Mouse (Mus musculus): ENCODE results near the gene Tut1. TPM values are rescaled to one million over a fixed set of nuclear protein-coding genes. Genes with fewer than 3 reads are reported as not detected.

Tut1 gene
- total RNA-seq, 1 experiment from 2014 or later, result 23.2 TPM

DNA sequence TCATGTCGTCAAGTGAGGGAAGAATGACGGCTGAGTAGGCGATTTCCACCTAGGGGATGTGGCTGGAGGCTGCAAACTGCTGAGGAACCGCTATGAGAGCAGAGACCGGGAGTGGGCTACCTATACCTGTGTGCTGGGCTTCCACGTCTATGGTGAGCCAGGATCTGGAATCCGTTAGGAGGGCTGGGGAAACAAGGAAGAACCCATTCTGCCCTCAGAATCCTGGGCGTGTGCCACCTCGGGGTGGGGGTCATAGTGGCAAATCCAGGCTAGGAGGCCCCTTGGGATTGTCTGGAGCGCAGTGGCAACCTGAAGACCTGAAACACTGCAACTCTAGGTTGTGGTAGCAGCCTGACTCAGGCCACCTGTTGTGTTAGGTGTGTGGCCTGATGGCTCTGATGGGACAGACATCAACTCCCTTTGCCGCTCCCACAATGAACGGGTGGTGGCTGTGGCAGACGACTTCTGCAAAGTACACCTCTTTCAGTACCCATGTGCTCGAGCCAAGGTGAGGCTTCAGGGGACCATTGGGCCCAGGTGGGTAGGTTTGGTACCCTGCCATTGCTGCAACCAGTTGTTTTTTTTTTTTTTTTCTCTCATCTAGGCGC, 13.0 kb upstream of the Tut1 start:
- no peak for ATAC-seq (replicated peaks in 1 of 2; ENCODE audit: insufficient read depth in 1 of 2, low FRiP score in 2 of 2, low TSS enrichment in 1 of 2, low read depth in 1 of 2, poor library complexity in 2 of 2, severe bottlenecking in 2 of 2)

GRCm38 (mm10) chr19:8941136-8941514, 12.5 kb upstream of the Tut1 start:
- ATAC-seq (replicated peaks in 1 of 2; ENCODE audit: insufficient read depth in 1 of 2, low FRiP score in 2 of 2, low TSS enrichment in 1 of 2, low read depth in 1 of 2, poor library complexity in 2 of 2, severe bottlenecking in 2 of 2), result no peak

- ATAC-seq (replicated peaks in 1 of 2; ENCODE audit: insufficient read depth in 1 of 2, low FRiP score in 2 of 2, low TSS enrichment in 1 of 2, low read depth in 1 of 2, poor library complexity in 2 of 2, severe bottlenecking in 2 of 2), result peak; percentile 84 to 87
Measured at GRCm38 (mm10) chr19:8941515-8942217, 12.0 kb upstream of the Tut1 start, which contains the start of gene Mta2. TSS of gene Mta2 (plus strand) at chr19:8941875.

DNA sequence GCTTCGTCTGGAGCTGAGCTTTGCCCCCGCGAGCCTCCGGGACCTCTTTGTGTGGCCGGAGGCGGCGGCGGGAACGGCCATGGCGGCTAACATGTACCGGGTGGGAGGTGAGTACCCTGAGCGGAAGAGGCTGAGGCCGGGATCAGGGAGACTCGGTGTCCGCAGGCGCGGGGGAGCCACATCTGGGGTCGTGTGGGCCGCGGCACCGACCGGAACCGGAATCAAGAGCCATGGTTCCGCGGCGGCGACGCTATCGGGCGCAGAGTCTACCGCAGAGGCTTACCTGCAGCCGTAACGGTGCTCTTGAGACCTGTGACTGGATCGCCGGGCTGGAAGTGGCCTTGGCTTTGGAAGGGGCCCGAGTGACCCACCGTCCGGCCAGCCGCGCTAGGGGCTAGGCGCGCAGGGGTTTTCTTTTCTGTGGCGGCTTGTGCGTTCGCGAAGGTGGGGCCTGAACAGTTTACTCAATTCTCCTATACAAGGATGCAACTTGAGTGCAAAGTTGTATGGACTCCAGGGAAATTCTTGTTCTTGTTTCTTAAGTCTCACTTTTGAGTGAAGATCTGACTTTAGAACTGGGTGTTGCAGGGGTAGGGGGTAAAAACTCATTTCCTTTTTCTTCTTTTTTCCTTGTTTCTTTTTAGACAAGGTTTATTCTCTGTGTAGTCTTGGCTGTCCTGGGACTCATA, 11.2 kb upstream of the Tut1 start:
- ATAC-seq (replicated peaks in 1 of 2; ENCODE audit: insufficient read depth in 1 of 2, low FRiP score in 2 of 2, low TSS enrichment in 1 of 2, low read depth in 1 of 2, poor library complexity in 2 of 2, severe bottlenecking in 2 of 2), result peak in 1 of 2 experiments; percentile 41; a peak in 2 of 4 replicates

GRCm38 (mm10) chr19:8943047-8943446, 10.6 kb upstream of the Tut1 start:
- ATAC-seq (replicated peaks in 1 of 2; ENCODE audit: insufficient read depth in 1 of 2, low FRiP score in 2 of 2, low TSS enrichment in 1 of 2, low read depth in 1 of 2, poor library complexity in 2 of 2, severe bottlenecking in 2 of 2), result no peak

GRCm38 (mm10) chr19:8944062-8944461, 9.6 kb upstream of the Tut1 start:
- ATAC-seq (replicated peaks in 1 of 2; ENCODE audit: insufficient read depth in 1 of 2, low FRiP score in 2 of 2, low TSS enrichment in 1 of 2, low read depth in 1 of 2, poor library complexity in 2 of 2, severe bottlenecking in 2 of 2), result no peak

GRCm38 (mm10) chr19:8944750-8945149, 8.9 kb upstream of the Tut1 start:
- no peak for ATAC-seq (replicated peaks in 1 of 2; ENCODE audit: insufficient read depth in 1 of 2, low FRiP score in 2 of 2, low TSS enrichment in 1 of 2, low read depth in 1 of 2, poor library complexity in 2 of 2, severe bottlenecking in 2 of 2)

DNA sequence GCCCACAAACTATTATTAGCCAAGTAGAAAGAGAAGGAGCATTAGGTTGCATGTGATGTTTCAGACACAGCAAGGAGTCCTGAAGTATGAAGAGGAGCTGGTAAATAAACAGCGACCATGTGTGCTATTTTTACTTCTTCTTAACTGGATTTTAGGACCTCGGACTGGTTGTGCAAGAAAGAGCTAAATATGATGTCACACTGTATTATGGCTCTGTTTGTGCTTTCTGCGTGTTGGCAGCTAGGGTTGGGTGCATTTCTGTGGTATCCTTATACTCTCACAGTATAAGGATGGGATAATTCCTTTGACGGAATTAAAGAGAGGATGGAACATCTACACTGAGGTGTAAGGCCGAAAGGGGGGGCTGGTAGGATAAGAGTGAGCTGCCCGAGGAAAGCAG, 8.4 kb upstream of the Tut1 start:
- no peak for ATAC-seq (replicated peaks in 1 of 2; ENCODE audit: insufficient read depth in 1 of 2, low FRiP score in 2 of 2, low TSS enrichment in 1 of 2, low read depth in 1 of 2, poor library complexity in 2 of 2, severe bottlenecking in 2 of 2)

- ATAC-seq (replicated peaks in 1 of 2; ENCODE audit: insufficient read depth in 1 of 2, low FRiP score in 2 of 2, low TSS enrichment in 1 of 2, low read depth in 1 of 2, poor library complexity in 2 of 2, severe bottlenecking in 2 of 2), result no peak
Measured at GRCm38 (mm10) chr19:8946929-8947328, 6.7 kb upstream of the Tut1 start.

- ATAC-seq (replicated peaks in 1 of 2; ENCODE audit: insufficient read depth in 1 of 2, low FRiP score in 2 of 2, low TSS enrichment in 1 of 2, low read depth in 1 of 2, poor library complexity in 2 of 2, severe bottlenecking in 2 of 2), result no peak
Measured at GRCm38 (mm10) chr19:8950190-8950589, 3.5 kb upstream of the Tut1 start.

DNA sequence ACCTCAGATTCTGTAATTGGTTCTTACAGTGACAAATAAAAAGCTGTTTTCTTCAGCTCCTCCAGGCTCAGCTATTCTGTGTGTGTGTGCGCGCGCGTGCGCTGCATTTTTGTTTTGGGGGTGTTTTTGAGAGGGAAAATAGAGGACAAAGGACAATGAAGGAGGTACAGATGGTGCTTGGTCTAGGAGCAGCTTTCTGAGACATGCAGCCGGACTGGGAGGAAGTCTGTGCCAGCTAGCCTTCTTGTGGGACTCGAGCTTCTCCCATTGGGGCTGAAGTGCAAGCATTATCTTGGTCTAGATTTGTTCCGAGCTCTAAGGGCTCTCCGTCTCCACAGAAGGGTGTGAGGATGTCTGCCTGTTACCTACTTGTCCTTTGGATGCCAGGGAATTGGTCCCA, 1.4 kb upstream of the Tut1 start:
- ATAC-seq (replicated peaks in 1 of 2; ENCODE audit: insufficient read depth in 1 of 2, low FRiP score in 2 of 2, low TSS enrichment in 1 of 2, low read depth in 1 of 2, poor library complexity in 2 of 2, severe bottlenecking in 2 of 2), result no peak

DNA sequence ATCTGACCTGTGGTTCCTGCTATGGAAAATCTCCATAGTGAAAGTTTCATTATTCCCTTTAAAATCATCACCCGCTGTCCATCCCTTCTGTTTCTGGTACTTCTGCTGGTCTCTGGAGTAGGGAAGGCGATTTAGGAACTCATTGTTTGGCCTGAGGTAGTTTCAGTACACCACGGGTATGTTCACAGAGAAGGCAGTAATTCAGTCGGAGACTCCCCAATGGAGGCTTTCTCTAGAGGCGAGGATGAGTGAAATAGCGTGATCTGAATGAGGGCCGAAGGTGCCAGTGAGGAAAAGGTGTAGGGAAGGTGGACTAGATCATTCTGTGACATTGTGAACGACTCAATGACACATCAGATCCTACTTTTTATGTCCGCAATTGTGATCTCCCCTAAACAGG, 524 bp downstream of the Tut1 start:
- no peak for ATAC-seq (replicated peaks in 1 of 2; ENCODE audit: insufficient read depth in 1 of 2, low FRiP score in 2 of 2, low TSS enrichment in 1 of 2, low read depth in 1 of 2, poor library complexity in 2 of 2, severe bottlenecking in 2 of 2)

GRCm38 (mm10) chr19:8962256-8962655, 8.6 kb downstream of the Tut1 start:
- ATAC-seq (replicated peaks in 1 of 2; ENCODE audit: insufficient read depth in 1 of 2, low FRiP score in 2 of 2, low TSS enrichment in 1 of 2, low read depth in 1 of 2, poor library complexity in 2 of 2, severe bottlenecking in 2 of 2), result no peak

GRCm38 (mm10) chr19:8965075-8965474, 11.4 kb downstream of the Tut1 start:
- no peak for ATAC-seq (replicated peaks in 1 of 2; ENCODE audit: insufficient read depth in 1 of 2, low FRiP score in 2 of 2, low TSS enrichment in 1 of 2, low read depth in 1 of 2, poor library complexity in 2 of 2, severe bottlenecking in 2 of 2)

- ATAC-seq (replicated peaks in 1 of 2; ENCODE audit: insufficient read depth in 1 of 2, low FRiP score in 2 of 2, low TSS enrichment in 1 of 2, low read depth in 1 of 2, poor library complexity in 2 of 2, severe bottlenecking in 2 of 2), result no peak
Measured at GRCm38 (mm10) chr19:8965771-8966170, 12.1 kb downstream of the Tut1 start.

GRCm38 (mm10) chr19:8966198-8966589, 12.5 kb downstream of the Tut1 start:
- no peak for ATAC-seq (replicated peaks in 1 of 2; ENCODE audit: insufficient read depth in 1 of 2, low FRiP score in 2 of 2, low TSS enrichment in 1 of 2, low read depth in 1 of 2, poor library complexity in 2 of 2, severe bottlenecking in 2 of 2)

GRCm38 (mm10) chr19:8966590-8967372, 13.1 kb downstream of the Tut1 start, which contains the start of gene Eef1g:
TSS of gene Eef1g (plus strand) at chr19:8967041.
- ATAC-seq (replicated peaks in 1 of 2; ENCODE audit: insufficient read depth in 1 of 2, low FRiP score in 2 of 2, low TSS enrichment in 1 of 2, low read depth in 1 of 2, poor library complexity in 2 of 2, severe bottlenecking in 2 of 2), result peak; percentile 97 to 99

DNA sequence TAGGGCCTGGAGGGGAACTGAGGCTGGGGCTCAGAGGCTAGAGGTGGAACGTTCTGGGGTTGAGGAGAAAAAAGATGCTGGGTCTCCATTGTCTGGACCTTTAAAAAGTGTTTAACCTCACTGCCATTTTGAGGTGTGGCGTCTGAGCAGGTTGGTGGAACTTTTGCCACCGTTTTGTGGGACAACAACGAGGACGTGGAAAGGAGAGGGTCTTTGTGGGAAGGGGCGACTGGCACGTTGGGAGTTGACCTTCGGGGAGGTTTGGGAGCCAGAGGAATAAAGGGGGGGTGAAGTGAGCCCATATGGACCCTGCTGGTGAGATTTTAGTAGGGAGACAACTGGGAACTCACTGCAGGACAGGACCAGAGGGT, 13.7 kb downstream of the Tut1 start:
- ATAC-seq (replicated peaks in 1 of 2; ENCODE audit: insufficient read depth in 1 of 2, low FRiP score in 2 of 2, low TSS enrichment in 1 of 2, low read depth in 1 of 2, poor library complexity in 2 of 2, severe bottlenecking in 2 of 2), result no peak

Data from hematopoietic stem cell, adult 5-6 weeks (primary cell).